Mouse (Mus musculus) erythroblast, embryonic 14.5 days (primary cell): ENCODE measurements around the gene Pigz. TPM values are rescaled to one million over a fixed set of nuclear protein-coding genes. Genes with fewer than 3 reads are reported as not detected.

Experiments used
- H3K27me3 ChIP-seq: 2 replicates; pipeline ENCODE4 v1.6.1; 2012; ENCODE audit warnings: inconsistent platforms; ENCODE audit not compliant: control insufficient read depth
- H3K36me3 ChIP-seq: 2 replicates; pipeline ENCODE4 v1.6.1; 2012; ENCODE audit warnings: mild to moderate bottlenecking, inconsistent platforms; ENCODE audit not compliant: control insufficient read depth
- H3K4me1 ChIP-seq: 2 replicates; pipeline ENCODE4 v1.6.1; 2012; ENCODE audit warnings: inconsistent platforms; ENCODE audit not compliant: control insufficient read depth
- H3K4me3 ChIP-seq: replicated peaks from 2 replicates; pipeline ENCODE3; 2012; ENCODE audit warnings: moderate library complexity, mild to moderate bottlenecking, inconsistent platforms
- H3K9me3 ChIP-seq: 2 replicates; pipeline ENCODE4 v1.6.1; 2012; ENCODE audit warnings: low read length, inconsistent platforms, mixed read lengths; ENCODE audit not compliant: control insufficient read depth
- GATA1 ChIP-seq: IDR thresholded peaks from 2 replicates; pipeline ENCODE4 v1.6.1; 2012; ENCODE audit warnings: low read length, inconsistent platforms, mixed read lengths
- TAL1 ChIP-seq: IDR thresholded peaks from 3 replicates; pipeline ENCODE4 v1.6.1; 2012; ENCODE audit warnings: low read length, inconsistent platforms, mixed read lengths
- polyA plus RNA-seq: library from polyadenylated mRNA; stranded (reverse); fragments of >175 nt; gene quantifications from 2 replicates; pipeline ENCODE4 v1.2.3, GENCODE M21; 2012

Pigz gene
- polyA plus RNA-seq, 1 experiment, result 0.02 TPM

DNA sequence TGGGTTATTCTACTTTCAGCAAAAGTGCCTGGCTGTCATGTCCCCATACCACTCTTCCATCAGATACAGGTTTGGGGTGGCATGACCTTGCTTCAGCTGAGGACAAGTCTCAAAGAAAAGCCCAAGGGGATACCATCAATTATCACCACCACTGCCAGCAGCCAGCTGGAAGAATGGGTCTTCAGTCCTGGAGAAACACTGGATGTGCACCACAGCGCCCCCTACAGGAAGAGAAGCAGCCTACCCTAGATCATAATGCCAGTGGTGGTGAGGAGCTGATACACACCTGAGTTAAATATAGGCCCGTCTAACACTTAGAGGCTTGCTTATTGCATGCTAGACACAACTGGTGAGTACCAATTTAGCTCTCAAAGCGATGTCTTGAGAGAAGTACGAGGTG is 28.3 kb upstream of the Pigz start:
- Histone ChIP-seq H3K4me1 (peaks cover 11% of the 10 kb centered on the region), H3K36me3 (no peaks in the 10 kb centered on the region), H3K27me3 (peaks cover 12% of the 10 kb centered on the region), H3K9me3 (no peaks in the 10 kb centered on the region), H3K4me3 (no peak overlapping the region)
- no peak for TF ChIP-seq TAL1
- no peak for TF ChIP-seq GATA1

DNA sequence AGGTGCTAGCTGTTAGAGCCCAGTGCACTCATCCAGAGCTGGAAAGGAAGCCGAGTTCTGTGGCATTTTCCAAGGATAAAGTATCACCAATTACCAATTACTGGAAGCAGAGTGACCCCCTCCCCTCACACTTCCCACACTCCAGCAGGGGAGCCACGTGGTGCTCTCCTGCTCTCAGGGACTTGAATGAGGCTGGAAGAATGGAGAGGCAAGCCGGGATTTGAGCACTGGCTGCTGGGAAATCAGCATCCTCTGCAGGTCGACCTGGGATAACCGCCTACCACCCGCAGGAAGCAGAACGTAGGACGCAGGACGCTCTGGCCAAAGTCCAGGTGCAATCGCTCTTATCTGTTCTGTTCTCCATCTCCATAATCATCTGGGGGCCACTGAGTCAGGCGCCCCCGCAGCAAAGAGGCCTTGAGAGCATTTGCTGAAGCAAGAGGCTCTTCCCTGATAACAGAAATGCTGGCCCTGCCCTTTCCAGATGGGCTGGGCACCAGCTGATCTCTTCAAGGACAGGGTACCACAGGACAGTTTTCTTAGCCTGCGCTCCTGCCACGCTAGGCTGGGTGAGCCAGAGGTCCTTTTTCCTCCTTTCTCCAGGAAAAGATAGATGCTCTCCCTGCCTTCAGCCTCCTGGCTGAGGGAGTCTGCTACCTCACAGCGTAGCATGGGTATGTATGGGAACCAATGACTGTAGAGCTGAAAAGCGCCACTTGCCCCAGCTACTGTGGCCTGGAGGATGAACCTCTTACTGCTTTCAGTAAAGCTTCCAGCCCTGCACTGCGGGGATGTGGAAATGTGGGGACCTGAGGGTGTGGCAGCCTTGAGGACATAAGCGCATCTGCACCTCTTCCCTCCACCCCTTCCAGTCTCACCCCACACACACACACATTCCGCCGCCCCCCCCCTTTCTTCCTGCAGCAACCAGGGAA is 27.5 kb upstream of the Pigz start:
- no peaks in the 10 kb centered on the region for H3K36me3 ChIP-seq

DNA sequence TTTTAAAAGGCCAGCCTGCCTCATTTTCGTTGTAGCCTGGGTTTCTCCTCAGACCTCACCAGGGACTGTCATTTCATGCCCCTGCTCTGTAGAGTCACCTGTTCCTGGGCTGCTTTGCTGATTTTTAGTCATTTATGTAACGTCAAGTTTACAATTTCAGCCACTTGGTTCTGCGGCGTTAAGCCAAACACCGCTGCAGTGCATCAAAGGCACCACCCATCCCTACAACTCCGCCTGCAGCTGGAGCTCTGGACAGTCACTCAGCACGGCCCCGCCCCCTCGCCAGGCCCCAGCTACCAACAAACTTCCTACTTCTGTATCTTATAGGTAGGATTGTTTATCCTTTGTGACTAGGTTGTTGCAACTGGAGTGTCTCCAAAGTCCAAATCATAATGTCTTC is 26.8 kb upstream of the Pigz start:
- Histone ChIP-seq H3K9me3 (no peaks in the 10 kb centered on the region), H3K36me3 (no peaks in the 10 kb centered on the region), H3K27me3 (peaks cover 15% of the 10 kb centered on the region), H3K4me3 (no peak overlapping the region), H3K4me1 (peaks cover 12% of the 10 kb centered on the region)
- no peak for TF ChIP-seq GATA1
- no peak for TF ChIP-seq TAL1

More for the DNA sequence above, 27.5 kb upstream of the Pigz start:
- peaks cover 12% of the 10 kb centered on the region for H3K4me1 ChIP-seq
- no peaks in the 10 kb centered on the region for H3K9me3 ChIP-seq
- peaks cover 15% of the 10 kb centered on the region for H3K27me3 ChIP-seq
- no peak overlapping the region for H3K4me3 ChIP-seq
- no peak for TF ChIP-seq TAL1
- TF ChIP-seq GATA1, result no peak

DNA sequence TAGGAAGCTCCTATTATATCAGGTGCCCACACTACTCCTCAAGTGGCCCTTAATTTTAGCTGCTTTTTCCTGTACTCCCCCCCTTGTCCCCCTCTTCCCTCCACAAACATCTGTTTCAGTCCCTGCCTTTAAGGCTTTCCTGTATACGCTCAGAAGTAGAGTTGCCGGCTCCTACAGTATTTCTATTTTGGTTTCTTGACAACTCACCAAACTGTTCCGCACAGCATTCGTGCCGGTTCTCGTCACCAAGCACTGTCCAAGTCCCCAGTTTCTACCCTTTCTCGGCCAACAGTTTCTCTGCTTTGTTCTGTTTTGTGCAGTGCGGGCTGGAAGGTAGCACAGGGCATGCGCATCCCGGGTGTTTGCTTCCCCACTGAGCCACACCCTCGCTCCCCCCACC is 24.7 kb upstream of the Pigz start:
- Histone ChIP-seq H3K9me3 (no peaks in the 10 kb centered on the region), H3K36me3 (no peaks in the 10 kb centered on the region), H3K27me3 (peaks cover 15% of the 10 kb centered on the region), H3K4me1 (peaks cover 12% of the 10 kb centered on the region), H3K4me3 (no peak overlapping the region)
- TF ChIP-seq GATA1 (no peak), TAL1 (no peak)

DNA sequence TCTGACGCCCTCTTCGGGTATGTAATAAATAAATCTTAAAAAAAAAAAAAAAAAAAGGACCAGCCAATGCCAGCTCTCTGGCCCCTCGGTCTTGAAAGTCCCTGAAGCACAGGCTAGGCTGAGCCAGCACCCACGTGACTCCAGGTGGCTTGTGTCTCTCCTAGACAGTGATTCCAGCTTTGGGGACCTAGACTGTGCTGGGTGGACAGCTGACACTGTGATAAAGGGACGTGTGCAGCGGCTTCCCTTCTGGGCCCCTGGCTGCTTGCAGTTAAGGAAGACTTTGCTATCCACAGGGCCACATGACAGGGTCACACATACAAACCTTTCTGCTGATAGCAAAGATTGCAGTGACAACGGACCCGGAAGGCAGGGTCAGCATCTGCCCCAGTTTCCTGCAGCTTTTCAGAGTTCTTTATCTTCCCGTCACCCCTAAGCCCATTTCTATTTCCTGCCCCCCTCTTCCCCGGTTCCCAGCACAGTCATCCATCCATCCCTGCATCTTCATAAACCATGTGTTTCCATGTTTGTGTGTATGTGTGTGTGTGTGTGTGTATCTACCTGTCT is 23.3 kb upstream of the Pigz start:
- Histone ChIP-seq H3K4me3 (no peak overlapping the region), H3K36me3 (no peaks in the 10 kb centered on the region), H3K4me1 (peaks cover 12% of the 10 kb centered on the region), H3K27me3 (peaks cover 15% of the 10 kb centered on the region), H3K9me3 (no peaks in the 10 kb centered on the region)
- TF ChIP-seq GATA1, result no peak
- no peak for TF ChIP-seq TAL1

DNA sequence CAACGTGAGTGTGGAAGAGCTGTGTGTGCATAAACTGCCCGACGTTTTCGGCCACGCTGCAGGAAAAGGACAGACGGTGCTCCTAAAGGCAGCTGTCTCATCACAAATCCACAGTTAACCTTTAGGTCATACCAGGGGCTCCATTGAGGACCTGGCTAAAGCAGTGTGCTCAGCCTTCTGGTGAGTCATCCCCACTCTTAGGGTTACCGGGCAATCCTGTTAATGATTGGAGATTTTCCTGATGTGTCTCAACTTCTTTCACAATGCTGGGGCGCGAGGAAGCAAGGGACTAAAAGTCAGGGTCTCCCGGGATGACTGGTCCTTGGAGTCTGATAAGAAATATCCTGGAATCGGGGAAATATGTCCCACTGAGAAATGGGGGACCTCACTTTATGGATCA is 15.9 kb upstream of the Pigz start:
- Histone ChIP-seq H3K4me3 (no peak overlapping the region), H3K27me3 (no peaks in the 10 kb centered on the region; the same call in 1 of the 2 replicates), H3K4me1 (no peaks in the 10 kb centered on the region; the same call in 1 of the 2 replicates), H3K36me3 (no peaks in the 10 kb centered on the region), H3K9me3 (no peaks in the 10 kb centered on the region)
- TF ChIP-seq GATA1, result no peak
- no peak for TF ChIP-seq TAL1

DNA sequence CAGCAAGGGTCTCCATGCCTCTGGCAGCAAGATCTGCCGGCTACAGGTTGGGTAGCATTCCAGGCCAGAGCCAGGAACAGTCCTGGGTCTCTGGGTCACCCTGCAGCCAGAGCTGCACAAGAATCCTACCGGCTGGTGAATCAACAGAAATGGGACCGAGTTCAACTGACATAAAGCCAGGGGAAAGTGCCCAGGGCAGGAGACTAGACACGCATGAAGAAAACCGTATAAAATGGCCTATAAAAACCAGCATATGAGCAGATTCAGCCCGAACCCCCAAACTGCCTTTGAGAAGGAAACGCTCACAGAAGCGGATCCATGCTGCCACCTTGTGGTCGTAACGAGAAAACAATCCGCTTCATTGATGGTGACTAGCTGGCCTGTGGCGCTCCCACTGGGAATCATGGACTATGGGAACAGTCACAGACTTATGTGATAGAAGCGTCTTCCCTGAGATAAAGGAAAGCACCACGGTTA is 15.4 kb upstream of the Pigz start:
- H3K4me3 ChIP-seq, result no peak overlapping the region

DNA sequence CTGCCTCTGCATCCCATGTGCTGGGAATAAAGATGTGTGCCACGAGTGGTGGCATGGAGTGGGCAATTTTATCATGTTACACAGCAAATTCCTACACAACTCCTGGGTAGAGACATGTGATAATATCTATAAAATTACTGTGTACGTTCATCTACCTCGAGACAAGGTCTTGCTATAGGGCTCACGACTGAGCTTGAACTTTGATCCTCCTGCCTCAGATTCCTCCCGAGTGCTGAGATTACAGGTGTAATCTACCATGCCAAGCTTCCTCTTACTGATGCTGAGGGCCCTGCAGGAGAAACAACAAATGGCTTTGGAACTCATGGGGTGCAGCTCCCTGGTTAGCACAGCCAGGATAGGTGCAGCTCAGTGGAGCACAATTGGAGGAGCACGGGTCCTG is 9.3 kb upstream of the Pigz start:
- no peaks in the 10 kb centered on the region for H3K9me3 ChIP-seq
- H3K36me3 ChIP-seq, result no peaks in the 10 kb centered on the region
- H3K4me3 ChIP-seq, result no peak overlapping the region
- H3K27me3 ChIP-seq, result no peaks in the 10 kb centered on the region
- TF ChIP-seq GATA1, result no peak
- no peak for TF ChIP-seq TAL1
- no peaks in the 10 kb centered on the region for H3K4me1 ChIP-seq

More for the DNA sequence above, 15.4 kb upstream of the Pigz start:
- TF ChIP-seq GATA1 (no peak), TAL1 (no peak)
- H3K9me3 ChIP-seq, result no peaks in the 10 kb centered on the region
- H3K36me3 ChIP-seq, result no peaks in the 10 kb centered on the region
- no peaks in the 10 kb centered on the region; the same call in 1 of the 2 replicates for H3K27me3 ChIP-seq
- no peaks in the 10 kb centered on the region; the same call in 1 of the 2 replicates for H3K4me1 ChIP-seq

DNA sequence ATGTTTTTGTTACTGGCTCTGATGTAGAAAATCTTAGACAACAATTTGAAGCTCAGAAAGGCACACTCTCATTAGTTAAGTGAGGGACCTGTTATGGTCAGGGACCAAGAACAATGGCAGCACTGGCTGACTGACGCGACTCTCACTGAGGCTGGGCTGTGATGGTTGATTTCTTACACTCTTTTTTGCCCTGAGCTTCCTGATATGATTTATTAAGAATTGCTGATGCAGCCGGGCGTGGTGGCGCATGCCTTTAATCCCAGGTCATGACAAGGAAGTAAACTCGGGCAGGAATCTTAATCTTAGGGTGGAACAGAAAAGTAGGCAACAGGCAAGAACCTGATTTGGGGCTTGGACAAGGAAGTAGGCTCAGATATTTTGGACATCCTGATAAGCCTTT is 7.6 kb upstream of the Pigz start:
- Histone ChIP-seq H3K4me1 (no peaks in the 10 kb centered on the region), H3K36me3 (no peaks in the 10 kb centered on the region), H3K4me3 (no peak overlapping the region), H3K9me3 (no peaks in the 10 kb centered on the region), H3K27me3 (peaks cover 3% of the 10 kb centered on the region; the same call in 1 of the 2 replicates)
- TF ChIP-seq TAL1 (no peak), GATA1 (no peak)
